Mouse (Mus musculus) right cerebral cortex, postnatal 36 days (tissue): ENCODE measurements around the gene Cacna1b.

ENCODE experiments used
- DNase-seq, 2 experiments: peaks; one replicate each; pipeline ENCODE4 v3.0.0; 2022; ENCODE audit warnings: low spot score in 2 of 2, mixed read lengths in 1 of 2

Cacna1b gene

DNA sequence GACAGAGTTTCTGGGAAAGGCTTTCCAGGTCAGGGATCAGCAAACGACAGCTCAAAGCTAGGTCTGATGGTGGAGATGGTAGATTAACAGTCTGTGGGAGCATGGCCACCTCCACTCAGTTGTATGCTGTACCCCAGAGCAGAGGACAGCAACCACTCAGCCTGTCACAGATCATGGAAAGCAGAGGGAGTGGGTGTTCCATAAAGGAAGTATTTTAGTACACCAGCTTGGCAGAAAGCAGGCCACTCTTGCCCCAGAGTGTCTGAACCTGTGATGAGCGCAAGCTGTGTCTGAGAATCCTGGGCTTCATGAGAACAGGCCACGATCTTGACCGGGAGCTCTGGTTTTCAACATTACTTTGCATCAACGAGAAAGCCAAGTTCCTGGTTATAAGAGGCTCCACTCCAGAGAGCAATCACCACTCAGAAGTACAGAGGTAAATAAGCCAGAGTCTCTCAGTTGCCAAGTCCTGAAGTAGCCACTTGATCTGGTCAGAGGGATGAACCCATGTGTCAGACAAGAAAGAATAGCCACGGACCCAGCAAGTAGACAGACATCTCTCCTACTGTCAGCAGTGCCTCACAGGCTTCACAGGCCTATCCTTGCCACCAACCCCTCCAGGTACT lies 103.7 kb downstream of the Cacna1b start:
- DNase-seq: no peak

GRCm38 (mm10) chr2:24648503-24648902 lies 114.4 kb downstream of the Cacna1b start:
- no peak for DNase-seq

- no peak for DNase-seq
These were observed 116.4 kb downstream of the Cacna1b start for GRCm38 (mm10) chr2:24646452-24647146.

DNA sequence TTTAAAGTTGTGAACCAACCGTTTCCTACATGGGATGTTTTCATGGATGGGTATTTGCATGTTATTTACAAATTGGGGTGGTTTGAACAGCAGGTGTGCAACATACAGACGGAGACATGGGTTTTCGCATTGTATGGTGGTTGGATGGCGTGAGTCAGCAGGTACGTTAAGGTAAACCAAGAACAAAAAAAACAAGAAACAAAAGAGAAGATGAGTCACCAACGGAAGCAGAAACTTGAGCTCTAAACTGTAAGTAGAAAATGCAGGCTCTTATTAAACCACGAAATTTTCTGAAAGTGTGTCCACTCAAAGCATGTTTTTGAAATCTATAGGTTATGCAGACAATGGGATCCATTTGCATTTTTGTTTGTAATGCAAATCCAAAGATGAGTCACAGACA lies 120.1 kb downstream of the Cacna1b start:
- DNase-seq: no peak

GRCm38 (mm10) chr2:24638102-24638954 lies 124.6 kb downstream of the Cacna1b start:
- DNase-seq: no peak

- no peak for DNase-seq
These were observed 129.3 kb downstream of the Cacna1b start for GRCm38 (mm10) chr2:24633645-24634044.

DNA sequence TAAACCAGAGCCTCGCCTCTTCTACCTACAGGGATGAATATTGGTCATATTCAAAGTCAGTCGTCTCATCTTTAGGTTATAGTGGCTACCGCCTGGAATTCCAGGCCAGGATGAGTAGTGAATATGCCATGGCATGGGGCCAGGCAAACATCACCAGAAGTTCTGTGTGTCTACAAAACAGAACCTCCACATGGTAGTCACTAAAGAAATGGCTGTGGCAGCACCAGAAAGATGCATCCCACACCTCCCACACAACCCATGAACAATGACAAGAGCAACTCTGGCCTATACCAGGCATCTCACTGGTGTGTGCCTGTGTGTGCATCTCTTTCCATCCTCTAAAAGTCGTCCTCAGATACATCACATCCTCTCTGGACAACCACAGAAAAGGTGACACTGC lies 145.8 kb downstream of the Cacna1b start:
- no peak for DNase-seq

DNA sequence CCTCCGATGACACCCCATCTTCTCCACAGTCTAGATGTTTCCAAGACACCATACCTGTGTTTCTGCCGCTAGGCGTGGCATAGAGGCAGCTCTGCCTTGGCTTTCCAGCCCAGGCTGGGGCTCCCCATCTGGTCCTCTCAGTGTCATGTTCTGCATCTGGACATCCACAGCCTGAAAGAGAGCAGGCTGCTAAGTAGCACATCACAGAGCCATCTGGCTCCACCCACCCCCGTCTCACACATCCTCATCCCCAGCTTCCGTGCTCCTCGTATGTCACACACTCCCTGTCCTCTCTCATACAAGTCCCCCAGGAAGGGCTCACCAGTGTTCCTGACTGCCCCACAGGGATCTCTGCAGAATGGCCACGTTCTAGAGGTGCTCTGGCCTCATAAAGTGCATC lies 153.2 kb downstream of the Cacna1b start:
- DNase-seq: peak; percentile 49 to 76

DNA sequence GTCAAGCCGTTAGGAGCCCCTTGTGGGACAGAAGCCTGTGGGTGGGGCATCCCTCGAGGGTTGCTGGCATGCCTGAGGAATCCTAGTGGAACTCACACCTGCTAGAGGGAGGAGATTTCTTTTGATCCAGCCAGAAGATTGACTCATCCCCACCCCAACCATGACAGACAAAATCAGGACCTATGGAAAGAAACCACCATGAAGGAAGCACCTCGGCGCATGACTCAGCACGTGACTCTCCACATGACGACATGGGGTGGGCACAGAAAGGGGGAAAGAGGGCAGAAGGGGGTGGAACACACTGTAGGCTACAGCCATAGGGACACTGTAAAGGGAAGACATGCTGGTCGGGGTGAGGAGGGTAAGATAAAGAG lies 154.2 kb downstream of the Cacna1b start:
- DNase-seq: no peak

DNA sequence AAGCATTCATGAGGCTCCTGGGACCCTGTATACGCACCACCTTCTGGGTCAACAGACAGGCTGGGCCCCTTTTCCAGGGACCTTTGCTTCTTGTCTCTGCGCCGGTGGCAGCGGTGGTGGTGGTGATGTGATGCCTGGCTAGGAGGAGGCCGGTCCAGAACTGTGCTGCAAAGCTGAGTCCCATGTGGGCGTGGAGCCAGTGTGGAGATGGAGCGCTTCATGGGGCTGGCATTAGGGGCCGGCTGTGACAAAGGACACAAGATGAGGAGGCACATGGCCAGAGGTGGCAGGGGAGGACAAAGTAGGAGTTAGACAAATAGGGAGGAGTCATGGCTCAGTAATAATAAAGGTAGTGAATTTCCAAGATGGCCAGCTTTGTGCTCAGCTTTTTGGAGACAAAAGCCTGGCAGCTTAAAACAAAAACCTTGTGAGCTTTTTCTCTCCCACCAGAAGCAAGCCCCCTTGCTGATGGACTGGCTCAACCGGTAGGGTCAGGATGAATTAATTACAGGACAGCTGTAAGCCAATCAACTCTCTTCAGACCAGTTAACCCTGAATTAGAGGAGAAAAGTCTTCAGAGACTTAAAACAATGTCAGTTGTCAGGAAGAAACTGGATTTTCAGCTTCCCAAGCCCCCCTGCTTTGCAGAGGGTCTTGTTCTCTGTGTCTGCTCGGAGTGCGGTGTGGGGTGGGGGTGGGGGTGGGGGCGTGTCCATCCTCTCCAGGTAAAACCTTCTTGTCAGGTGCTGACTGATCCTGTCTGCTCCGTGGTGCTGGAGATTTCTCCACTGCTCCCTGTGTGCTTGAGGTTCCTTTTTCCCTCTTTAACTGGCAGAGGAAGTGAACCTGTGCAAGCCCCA lies 154.8 kb downstream of the Cacna1b start:
- no peak for DNase-seq

DNA sequence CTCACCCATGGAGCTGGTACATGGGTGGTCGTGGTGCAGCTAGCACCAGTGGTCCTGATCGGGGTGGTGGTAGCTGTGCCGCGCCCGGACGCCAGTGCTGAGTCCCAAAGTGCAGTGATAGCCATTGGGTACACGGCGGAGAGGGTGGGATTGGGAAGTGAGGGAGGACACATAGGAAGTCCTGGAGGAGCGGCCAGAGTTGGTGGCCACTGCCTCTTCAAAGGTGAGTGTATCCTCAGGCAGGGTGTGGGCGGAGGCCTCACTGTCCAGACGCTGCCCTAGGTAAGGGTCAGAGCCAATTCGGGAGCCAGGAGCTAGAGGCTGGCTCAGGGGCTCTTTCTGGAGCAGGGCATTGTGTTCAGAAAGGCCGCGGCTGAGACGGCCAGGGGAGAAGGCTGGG lies 156.4 kb downstream of the Cacna1b start:
- no peak for DNase-seq

DNA sequence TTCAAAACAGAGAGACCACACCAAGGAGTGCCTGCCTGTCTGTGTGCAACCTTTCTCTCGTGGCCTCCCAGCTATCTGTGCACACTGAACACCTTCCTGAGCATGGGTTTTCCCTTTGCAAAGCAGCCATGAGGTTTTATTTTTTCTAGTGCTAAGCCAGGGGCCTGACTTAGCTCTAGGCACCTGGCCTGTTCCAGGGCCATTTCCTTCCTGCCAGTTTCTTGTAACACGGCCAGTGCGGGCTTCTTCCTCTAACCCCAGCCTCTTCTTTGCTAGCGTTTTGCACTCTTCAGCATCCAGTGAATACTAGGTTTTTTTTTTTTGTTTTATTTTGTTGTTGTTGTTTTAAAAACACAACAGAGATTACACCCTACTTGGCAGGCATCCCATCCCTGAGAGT lies 157.9 kb downstream of the Cacna1b start:
- DNase-seq: no peak

DNA sequence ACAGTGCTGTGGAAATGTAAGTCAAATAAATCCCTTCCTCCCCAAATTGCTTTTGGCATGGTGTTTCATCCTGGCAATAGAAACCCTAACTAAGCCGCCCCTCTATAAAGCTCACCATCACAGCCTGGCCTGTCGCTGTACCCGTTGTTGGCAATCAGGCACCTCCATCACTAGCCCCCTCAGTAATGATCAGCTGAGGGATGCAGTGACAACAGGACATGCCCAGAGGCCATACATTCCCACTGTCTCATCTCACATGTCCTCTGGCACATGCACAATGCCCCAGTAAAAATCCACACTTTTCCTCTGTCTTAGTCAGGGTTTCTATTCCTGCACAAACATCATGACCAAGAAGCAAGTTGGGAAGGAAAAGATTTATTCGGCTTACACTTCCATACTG lies 173.5 kb downstream of the Cacna1b start:
- no peak for DNase-seq

DNA sequence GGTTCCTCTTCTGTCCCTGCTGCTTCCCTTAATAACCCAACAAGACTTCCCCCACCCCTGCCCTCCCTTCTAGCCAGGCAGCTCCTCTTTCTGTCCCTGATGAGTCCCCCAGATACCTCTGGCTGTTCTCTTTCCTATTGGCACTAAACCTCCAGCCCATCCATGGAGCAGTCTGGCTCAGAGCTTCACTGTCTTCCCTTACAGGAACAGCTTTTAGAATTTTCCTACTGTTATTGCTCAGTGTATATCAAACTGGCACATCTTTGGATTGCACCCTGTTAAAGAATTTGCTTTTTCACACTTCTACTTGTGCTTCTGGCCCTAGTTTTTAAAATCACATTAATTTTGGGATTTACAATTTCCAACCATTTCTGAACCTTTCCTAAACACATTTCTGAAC lies 175.0 kb downstream of the Cacna1b start:
- no peak for DNase-seq

GRCm38 (mm10) chr2:24574616-24575015 lies 188.3 kb downstream of the Cacna1b start:
- DNase-seq: peak; percentile 24 to 38

DNA sequence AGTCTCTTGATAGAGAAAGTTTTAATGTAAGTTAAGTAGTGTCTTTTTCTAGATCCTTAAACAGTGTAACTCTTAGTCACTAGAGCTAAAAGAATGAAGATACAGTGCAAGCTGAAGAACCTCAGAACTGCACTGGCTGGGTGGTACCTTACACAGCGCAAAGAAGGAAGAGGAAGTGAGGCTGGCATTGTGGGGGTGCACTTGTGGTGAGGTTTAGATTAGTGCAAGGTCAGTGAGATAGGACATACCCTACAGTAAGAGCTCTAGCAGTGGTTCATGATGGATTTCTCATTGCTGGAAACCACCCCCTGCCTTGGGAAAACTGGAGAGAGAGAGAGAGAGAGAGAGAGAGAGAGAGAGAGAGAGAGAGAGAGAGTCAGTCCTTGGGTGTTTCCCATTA lies 192.0 kb downstream of the Cacna1b start:
- DNase-seq: no peak

DNA sequence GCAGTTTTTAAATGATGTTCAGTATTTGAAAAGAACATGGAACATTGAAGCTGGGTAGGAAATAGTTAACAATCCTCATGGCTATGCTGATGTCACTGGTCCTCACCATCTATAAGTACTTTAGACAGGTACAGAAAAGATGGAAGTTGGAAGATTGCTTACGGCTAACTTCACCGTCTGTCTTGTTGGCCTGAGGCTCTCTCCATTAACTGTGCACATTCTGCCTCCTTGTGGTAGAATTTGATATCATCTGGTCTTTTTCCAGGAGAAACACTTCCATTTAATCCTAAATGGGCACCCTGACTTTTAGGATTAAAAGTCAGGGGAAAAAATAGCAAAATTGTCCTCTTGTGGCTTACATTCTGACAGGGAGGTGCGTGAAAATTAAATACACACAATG lies 194.4 kb downstream of the Cacna1b start:
- DNase-seq: no peak

GRCm38 (mm10) chr2:24562547-24563290 lies 200.2 kb downstream of the Cacna1b start:
- no peak for DNase-seq

DNA sequence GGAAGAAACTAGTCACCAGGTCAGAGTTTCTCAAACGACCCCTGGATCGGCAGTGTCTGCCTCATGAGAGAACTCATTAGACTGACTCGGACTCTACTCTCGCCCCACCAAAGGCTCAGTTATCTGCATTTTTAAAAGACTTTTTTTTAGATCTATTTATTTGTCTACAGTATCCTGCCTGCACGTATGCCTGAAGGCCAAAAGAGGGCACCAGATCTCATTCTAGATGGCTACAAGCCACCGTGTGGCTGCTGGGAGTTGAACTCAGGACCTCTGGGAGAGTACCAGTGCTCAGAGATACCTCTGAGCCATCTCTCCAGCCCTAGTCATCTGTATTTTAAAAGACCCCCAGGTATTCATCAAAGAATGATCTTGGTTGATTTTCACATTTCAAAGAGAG lies 201.0 kb downstream of the Cacna1b start:
- no peak for DNase-seq

GRCm38 (mm10) chr2:24560201-24560600 lies 202.8 kb downstream of the Cacna1b start:
- DNase-seq: no peak

- DNase-seq: no peak
These were observed 206.6 kb downstream of the Cacna1b start for GRCm38 (mm10) chr2:24556347-24556746.
